Mouse (Mus musculus): ENCODE data around the gene Npc1l1. TPM values are rescaled to one million over a fixed set of nuclear protein-coding genes. Genes with fewer than 3 reads are reported as not detected.

Npc1l1 gene
- 0.04 and 0.14 TPM in 2 replicates for polyA plus RNA-seq (2014; fragmentation: Nextera tagmentation; extraction: Ambion mirVana)

DNA sequence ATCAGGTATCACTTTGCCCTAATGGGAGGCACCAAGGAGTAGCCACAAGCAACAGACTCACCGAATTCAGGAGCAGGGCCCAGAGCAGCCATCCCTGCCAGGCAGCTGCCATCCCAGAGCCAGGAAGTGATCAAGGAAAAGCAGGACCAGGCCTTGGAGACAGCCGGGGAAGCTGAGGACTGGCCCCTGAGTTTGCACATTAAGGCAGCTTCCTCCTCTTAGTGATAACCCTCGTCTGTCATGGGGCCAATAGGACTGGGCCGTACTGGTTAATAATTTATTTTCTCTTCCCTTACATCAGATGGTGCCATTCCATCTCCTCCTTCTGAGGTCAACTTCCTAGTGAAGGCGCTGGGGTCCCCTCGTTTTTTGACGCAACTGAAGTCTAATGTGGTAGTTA is at the start of gene Npc1l1:
Npc1l1 (minus strand) TSS at position 132 of the 400 bp plus-strand sequence.
- Histone ChIP-seq H3K4me3 (replicated peaks; ENCODE audit: low read length) (no peak within 1 kb of the TSS), H3K27ac (no peak within 1 kb of the TSS), H3K36me3 (replicated peaks; ENCODE audit: control insufficient read depth, insufficient read depth) (no peaks in the 10 kb centered on the region), H3K4me2 (replicated peaks) (no peak within 1 kb of the TSS), H3K4me1 (replicated peaks; ENCODE audit: control insufficient read depth, insufficient read depth, low read length) (no peaks in the 10 kb centered on the region), H3K27me3 (ENCODE audit: control insufficient read depth, insufficient read depth, low read length) (no peaks in the 10 kb centered on the region), H3K9me3 (ENCODE audit: control insufficient read depth, low read length) (no peaks in the 10 kb centered on the region), H3K9ac (no peak within 1 kb of the TSS)
- DNase-seq (ENCODE audit: low spot score) (no peak), ATAC-seq (ENCODE audit: low FRiP score) (no peak)
- WGBS: 89% methylated on average over 7 of the region's 7 CpGs

GRCm38 (mm10) chr11:6276466-6276865 is 46.5 kb upstream of the Npc1l1 start:
- no peak overlapping the region for H3K27ac ChIP-seq
- DNase-seq (ENCODE audit: low spot score) (no peak), ATAC-seq (ENCODE audit: low FRiP score) (no peak)
- H3K9ac ChIP-seq: no peak overlapping the region
- H3K9me3 ChIP-seq (ENCODE audit: control insufficient read depth, low read length): no peaks in the 10 kb centered on the region
- WGBS: 90% methylated on average over 3 of the region's 3 CpGs
- H3K27me3 ChIP-seq (ENCODE audit: control insufficient read depth, insufficient read depth, low read length): no peaks in the 10 kb centered on the region
- H3K4me2 ChIP-seq (replicated peaks): no peak overlapping the region
- peaks cover 25% of the 10 kb centered on the region for H3K4me1 ChIP-seq (replicated peaks; ENCODE audit: control insufficient read depth, insufficient read depth, low read length)
- H3K36me3 ChIP-seq (replicated peaks; ENCODE audit: control insufficient read depth, insufficient read depth): peaks cover 20% of the 10 kb centered on the region
- no peak overlapping the region for H3K4me3 ChIP-seq (replicated peaks; ENCODE audit: low read length)

- Histone ChIP-seq H3K4me1 (replicated peaks; ENCODE audit: control insufficient read depth, insufficient read depth, low read length) (peaks cover 25% of the 10 kb centered on the region), H3K36me3 (replicated peaks; ENCODE audit: control insufficient read depth, insufficient read depth) (peaks cover 33% of the 10 kb centered on the region), H3K27ac (peak overlapping the region; percentile 76), H3K9me3 (ENCODE audit: control insufficient read depth, low read length) (no peaks in the 10 kb centered on the region), H3K27me3 (ENCODE audit: control insufficient read depth, insufficient read depth, low read length) (no peaks in the 10 kb centered on the region), H3K9ac (peak overlapping the region; percentile 93), H3K4me2 (replicated peaks) (peak overlapping the region; percentile 96), H3K4me3 (replicated peaks; ENCODE audit: low read length) (peak overlapping the region; percentile 85)
- WGBS: 25% methylated on average over 7 of the region's 7 CpGs
- peak; percentile 29 for DNase-seq (ENCODE audit: low spot score)
- no peak for ATAC-seq (ENCODE audit: low FRiP score)
These were observed 45.1 kb upstream of the Npc1l1 start for GRCm38 (mm10) chr11:6275094-6275484.

- Histone ChIP-seq H3K4me1 (replicated peaks; ENCODE audit: control insufficient read depth, insufficient read depth, low read length) (peaks cover 25% of the 10 kb centered on the region), H3K27me3 (ENCODE audit: control insufficient read depth, insufficient read depth, low read length) (no peaks in the 10 kb centered on the region), H3K9ac (peak within 1 kb of the TSS; percentile 93), H3K9me3 (ENCODE audit: control insufficient read depth, low read length) (no peaks in the 10 kb centered on the region), H3K36me3 (replicated peaks; ENCODE audit: control insufficient read depth, insufficient read depth) (peaks cover 36% of the 10 kb centered on the region), H3K4me2 (replicated peaks) (peak within 1 kb of the TSS; percentile 96), H3K4me3 (replicated peaks; ENCODE audit: low read length) (peak within 1 kb of the TSS; percentile 85), H3K27ac (peak within 1 kb of the TSS; percentile 76)
- ATAC-seq (ENCODE audit: low FRiP score) (peak; percentile 97), DNase-seq (ENCODE audit: low spot score) (peak; percentile 99)
- under 1% methylated on average over 39 of the region's 39 CpGs for WGBS
These were observed 44.6 kb upstream of the Npc1l1 start, which contains the start of gene Tmed4 for GRCm38 (mm10) chr11:6274387-6275093. Gene Tmed4, minus strand, starts transcription at chr11:6274870.

DNA sequence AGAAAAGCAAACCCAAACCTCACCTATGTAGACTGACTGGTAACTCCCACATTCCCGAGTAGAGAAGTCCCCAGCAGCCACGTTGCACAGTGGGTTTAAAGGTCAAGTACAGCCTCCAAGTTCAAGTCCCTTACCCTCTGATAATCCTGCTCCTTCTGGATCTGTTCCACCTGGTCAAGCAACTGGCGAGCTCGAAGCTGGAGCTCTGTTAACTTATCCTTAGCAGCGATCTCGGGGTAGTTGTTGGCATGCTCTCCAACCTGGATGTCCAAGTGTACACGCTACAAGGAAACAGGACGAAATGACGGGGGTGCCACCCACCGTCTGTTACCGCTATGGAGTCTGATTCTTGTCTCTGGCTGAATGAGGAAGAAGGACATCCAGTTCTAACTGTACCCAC is 43.7 kb upstream of the Npc1l1 start:
- H3K36me3 ChIP-seq (replicated peaks; ENCODE audit: control insufficient read depth, insufficient read depth): peaks cover 40% of the 10 kb centered on the region
- 59% methylated on average over 11 of the region's 11 CpGs for WGBS
- peaks cover 25% of the 10 kb centered on the region for H3K4me1 ChIP-seq (replicated peaks; ENCODE audit: control insufficient read depth, insufficient read depth, low read length)
- ATAC-seq (ENCODE audit: low FRiP score): no peak
- no peak for DNase-seq (ENCODE audit: low spot score)
- H3K4me2 ChIP-seq (replicated peaks): peak overlapping the region; percentile 96
- H3K27ac ChIP-seq: no peak overlapping the region
- H3K27me3 ChIP-seq (ENCODE audit: control insufficient read depth, insufficient read depth, low read length): no peaks in the 10 kb centered on the region
- H3K4me3 ChIP-seq (replicated peaks; ENCODE audit: low read length): peak overlapping the region; percentile 85
- peak overlapping the region; percentile 93 for H3K9ac ChIP-seq
- no peaks in the 10 kb centered on the region for H3K9me3 ChIP-seq (ENCODE audit: control insufficient read depth, low read length)

DNA sequence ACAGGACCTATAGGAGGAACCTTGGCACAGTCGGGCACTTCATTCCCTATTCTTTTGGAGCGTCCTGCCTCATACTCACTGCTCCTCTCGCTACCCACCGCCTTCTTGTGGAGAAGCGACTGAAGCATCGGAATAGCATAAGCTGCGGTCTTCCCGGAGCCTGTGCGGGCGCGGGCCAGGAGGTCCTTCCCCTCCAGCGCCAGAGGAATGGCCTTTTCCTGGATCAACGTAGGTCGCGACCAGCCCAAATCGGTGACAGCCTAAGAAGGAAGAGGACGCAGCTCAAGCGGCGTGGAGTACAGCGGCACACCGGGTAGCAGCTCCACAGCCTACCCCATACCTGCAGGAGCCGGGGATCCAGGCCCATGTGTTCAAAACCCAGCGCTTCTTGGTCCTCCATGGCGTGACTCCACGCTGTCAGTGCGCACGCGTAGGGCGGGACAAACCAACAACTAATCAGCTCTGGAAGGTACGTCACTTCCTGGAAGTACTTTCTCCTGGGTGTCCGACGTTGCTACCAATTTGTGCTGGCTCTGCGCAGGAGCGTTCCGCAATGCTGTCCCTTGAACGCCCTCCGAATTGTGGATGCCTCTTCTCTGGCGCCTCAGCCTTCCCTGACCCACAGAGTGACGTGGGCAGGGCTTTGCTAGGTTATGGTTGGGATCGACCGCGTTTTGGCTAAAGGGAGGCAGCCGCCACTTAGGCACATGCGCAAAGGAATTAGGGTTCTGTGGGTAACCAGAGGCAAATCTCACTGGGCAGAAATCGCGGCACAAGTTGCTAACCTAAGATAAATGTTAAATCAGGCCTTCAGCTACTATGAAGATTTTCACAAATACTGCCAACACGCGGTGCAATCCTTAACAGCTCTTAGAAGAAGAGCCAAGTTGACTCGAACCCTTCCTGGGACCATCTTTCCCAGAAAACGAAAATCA is 37.6 kb upstream of the Npc1l1 start, which contains the start of gene Ddx56:
Ddx56 (minus strand) TSS at position 453 of the 935 bp plus-strand sequence.
- ATAC-seq (ENCODE audit: low FRiP score): peak; percentile 96
- 2% methylated on average over 50 of the region's 50 CpGs for WGBS

GRCm38 (mm10) chr11:6266621-6267020 is 36.7 kb upstream of the Npc1l1 start:
- Histone ChIP-seq H3K4me2 (replicated peaks) (peak overlapping the region; percentile 94), H3K9me3 (ENCODE audit: control insufficient read depth, low read length) (no peaks in the 10 kb centered on the region), H3K4me3 (replicated peaks; ENCODE audit: low read length) (peak overlapping the region; percentile 92), H3K27me3 (ENCODE audit: control insufficient read depth, insufficient read depth, low read length) (no peaks in the 10 kb centered on the region), H3K9ac (peak overlapping the region; percentile 84), H3K4me1 (replicated peaks; ENCODE audit: control insufficient read depth, insufficient read depth, low read length) (peaks cover 10% of the 10 kb centered on the region; the same call in 1 of the 2 replicates), H3K27ac (no peak overlapping the region), H3K36me3 (replicated peaks; ENCODE audit: control insufficient read depth, insufficient read depth) (peaks cover 72% of the 10 kb centered on the region)
- ATAC-seq (ENCODE audit: low FRiP score) (no peak), DNase-seq (ENCODE audit: low spot score) (no peak)
- 67% methylated on average over 9 of the region's 9 CpGs for WGBS

More for the DNA sequence above, 37.6 kb upstream of the Npc1l1 start, which contains the start of gene Ddx56:
- Histone ChIP-seq H3K4me1 (replicated peaks; ENCODE audit: control insufficient read depth, insufficient read depth, low read length) (peaks cover 14% of the 10 kb centered on the region), H3K36me3 (replicated peaks; ENCODE audit: control insufficient read depth, insufficient read depth) (peaks cover 72% of the 10 kb centered on the region), H3K27ac (peak within 1 kb of the TSS; percentile 95), H3K27me3 (ENCODE audit: control insufficient read depth, insufficient read depth, low read length) (no peaks in the 10 kb centered on the region), H3K4me3 (replicated peaks; ENCODE audit: low read length) (peak within 1 kb of the TSS; percentile 92), H3K9me3 (ENCODE audit: control insufficient read depth, low read length) (no peaks in the 10 kb centered on the region), H3K4me2 (replicated peaks) (peak within 1 kb of the TSS; percentile 94), H3K9ac (peak within 1 kb of the TSS; percentile 84)
- DNase-seq (ENCODE audit: low spot score): peak; percentile 95

DNA sequence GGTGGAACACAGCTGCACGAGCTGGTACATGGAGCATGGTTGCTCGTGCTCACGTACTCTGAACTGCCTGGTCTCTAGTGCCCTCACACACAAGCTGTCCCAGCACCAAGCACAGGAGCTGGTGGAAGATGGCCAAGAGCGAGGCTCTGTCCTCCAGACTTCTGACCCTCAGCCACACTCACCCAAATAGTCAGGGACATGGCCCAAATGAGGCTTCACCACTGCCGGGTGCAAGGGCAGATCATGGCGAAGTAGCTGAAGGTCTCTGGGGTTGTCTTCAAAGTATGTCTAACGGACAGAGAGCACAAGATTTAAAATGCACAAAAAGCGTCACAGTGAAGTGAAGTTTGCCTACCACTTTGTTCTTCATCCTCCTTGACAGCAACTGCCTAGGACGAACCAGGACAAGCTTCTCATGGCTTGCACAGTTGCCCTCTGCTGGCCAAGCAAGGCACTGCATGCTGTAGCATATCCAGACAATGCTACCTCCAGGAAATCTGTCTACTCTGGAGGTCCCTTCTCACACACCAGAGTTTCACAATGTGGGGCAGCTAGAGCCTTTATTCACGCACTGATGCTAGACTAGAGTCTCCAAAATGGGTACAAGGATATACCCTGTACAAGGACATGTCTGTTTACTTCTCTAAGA is 31.6 kb upstream of the Npc1l1 start:
- Histone ChIP-seq H3K9ac (no peak overlapping the region), H3K36me3 (replicated peaks; ENCODE audit: control insufficient read depth, insufficient read depth) (peaks cover 91% of the 10 kb centered on the region), H3K27me3 (ENCODE audit: control insufficient read depth, insufficient read depth, low read length) (no peaks in the 10 kb centered on the region), H3K4me2 (replicated peaks) (no peak overlapping the region), H3K4me3 (replicated peaks; ENCODE audit: low read length) (no peak overlapping the region), H3K27ac (no peak overlapping the region), H3K9me3 (ENCODE audit: control insufficient read depth, low read length) (no peaks in the 10 kb centered on the region), H3K4me1 (replicated peaks; ENCODE audit: control insufficient read depth, insufficient read depth, low read length) (peaks cover 4% of the 10 kb centered on the region; the same call in 1 of the 2 replicates)
- ATAC-seq (ENCODE audit: low FRiP score) (peak; percentile 41; the same call in 1 of the 2 replicates), DNase-seq (ENCODE audit: low spot score) (peak; percentile 86)
- WGBS: 80% methylated on average over 10 of the region's 10 CpGs
